Mouse (Mus musculus) heart, embryonic 14.5 days (tissue): ENCODE data around the gene Elfn1. TPM values are rescaled to one million over a fixed set of nuclear protein-coding genes. Genes with fewer than 3 reads are reported as not detected.

Experiments
- ATAC-seq: fragments of 200-750 bp; cut with Nextera tagmentation; 2 replicates; pipeline ENCODE4 v1.8.0; 2017; ENCODE audit warnings: low read depth, moderate TSS enrichment; ENCODE audit not compliant: insufficient number of reproducible peaks, insufficient read depth, low FRiP score
- H3K27ac ChIP-seq, 2 experiments: fragments of 200-500 bp in 1 of 2; fragments of 300-500 bp in 1 of 2; sonication (generic) in 1 of 2; replicated peaks in 1 of 2; 2 replicates each; pipeline ENCODE4 v1.5.1; 2012 to 2014; ENCODE audit warnings: low read depth in 2 of 2, low read length in 2 of 2, control low read depth in 1 of 2, mild to moderate bottlenecking in 1 of 2, mixed read lengths in 1 of 2; ENCODE audit not compliant: control insufficient read depth in 1 of 2, insufficient read depth in 1 of 2
- H3K27me3 ChIP-seq: fragments of 300-500 bp; sonication (generic); 2 replicates; pipeline ENCODE4 v1.6.1; 2014; ENCODE audit warnings: mild to moderate bottlenecking, low read length, control low read depth; ENCODE audit not compliant: control insufficient read depth, insufficient read depth
- H3K36me3 ChIP-seq: fragments of 300-500 bp; sonication (generic); 2 replicates; pipeline ENCODE4 v1.6.1; 2014; ENCODE audit warnings: mild to moderate bottlenecking, control low read depth, low read length, mixed read lengths; ENCODE audit not compliant: control insufficient read depth, insufficient read depth
- H3K4me1 ChIP-seq, 2 experiments: fragments of 200-500 bp in 1 of 2; fragments of 300-500 bp in 1 of 2; sonication (generic) in 1 of 2; 2 replicates each; pipeline ENCODE4 v1.6.1; 2012 to 2014; ENCODE audit warnings: low read length in 2 of 2, control low read depth in 1 of 2, mixed read lengths in 1 of 2; ENCODE audit not compliant: control insufficient read depth in 2 of 2, insufficient read depth in 2 of 2
- H3K4me2 ChIP-seq: fragments of 300-500 bp; sonication (generic); 2 replicates; pipeline ENCODE4 v1.6.1; 2014; ENCODE audit warnings: mild to moderate bottlenecking, low read length
- H3K4me3 ChIP-seq, 2 experiments: fragments of 200-500 bp in 1 of 2; fragments of 300-500 bp in 1 of 2; sonication (generic) in 1 of 2; 2 replicates each; pipeline ENCODE4 v1.5.1; 2012 to 2014; ENCODE audit warnings: low read length in 2 of 2, mild to moderate bottlenecking in 2 of 2, control low read depth in 1 of 2, low read depth in 1 of 2, moderate library complexity in 1 of 2; ENCODE audit not compliant: control insufficient read depth in 1 of 2, insufficient read depth in 1 of 2
- H3K9ac ChIP-seq: fragments of 300-500 bp; sonication (generic); 2 replicates; pipeline ENCODE4 v1.6.1; 2014; ENCODE audit warnings: mild to moderate bottlenecking, low read length
- H3K9me3 ChIP-seq: fragments of 300-500 bp; sonication (generic); 2 replicates; pipeline ENCODE4 v1.6.1; 2016; ENCODE audit warnings: low read length, control low read depth; ENCODE audit not compliant: control insufficient read depth
- WGBS: fragments of 180-500 bp; shearing (Covaris S2); extraction: QIAGEN DNeasy Blood & Tissue Kit; methylation state at CpG from one replicate; pipeline ENCODE4 v1.1.7; 2014; 5-methylcytosine and 5-hydroxymethylcytosine counted together
- polyA plus RNA-seq: library from polyadenylated mRNA; unstranded; fragments of >200 nt; fragmentation: Nextera tagmentation; extraction: Ambion mirVana; gene quantifications from 2 replicates; pipeline ENCODE4 v1.2.1, GENCODE M21; 2014

Gene Elfn1
- polyA plus RNA-seq, 1 experiment from 2014 or later: not detected

DNA sequence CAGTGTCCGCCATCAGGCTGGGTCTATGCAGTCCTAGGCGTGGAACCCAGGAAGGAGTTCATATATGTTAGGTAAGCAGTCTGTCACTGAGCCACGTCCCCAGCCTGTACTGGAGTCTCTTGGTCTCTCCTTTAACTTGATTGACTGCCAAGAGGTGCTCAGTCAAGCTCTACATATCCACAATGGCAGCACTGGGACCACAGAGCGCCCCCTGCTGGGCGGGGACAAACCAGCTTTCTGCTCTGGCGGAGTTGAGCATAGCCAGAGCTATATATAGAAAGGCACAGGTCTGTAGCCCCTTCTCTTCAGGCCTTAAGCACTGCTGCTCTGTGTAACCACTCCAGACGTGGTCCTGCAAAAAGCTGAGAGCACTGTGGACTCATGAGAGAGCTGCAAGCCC is 25.7 kb downstream of the Elfn1 start:
- no peaks in the 10 kb centered on the region for H3K36me3 ChIP-seq
- no peak for ATAC-seq
- H3K9ac ChIP-seq: no peak overlapping the region
- H3K9me3 ChIP-seq: no peaks in the 10 kb centered on the region
- peaks cover 27% of the 10 kb centered on the region; the same call in 1 of the 2 replicates for H3K27me3 ChIP-seq
- no peak overlapping the region for H3K27ac ChIP-seq
- WGBS: 44% methylated on average over 7 of the region's 7 CpGs
- H3K4me2 ChIP-seq: no peak overlapping the region
- H3K4me1 ChIP-seq: peaks cover 9 to 12% of the 10 kb centered on the region in 2 experiments; a peak in 3 of 4 replicates
- no peak overlapping the region for H3K4me3 ChIP-seq

DNA sequence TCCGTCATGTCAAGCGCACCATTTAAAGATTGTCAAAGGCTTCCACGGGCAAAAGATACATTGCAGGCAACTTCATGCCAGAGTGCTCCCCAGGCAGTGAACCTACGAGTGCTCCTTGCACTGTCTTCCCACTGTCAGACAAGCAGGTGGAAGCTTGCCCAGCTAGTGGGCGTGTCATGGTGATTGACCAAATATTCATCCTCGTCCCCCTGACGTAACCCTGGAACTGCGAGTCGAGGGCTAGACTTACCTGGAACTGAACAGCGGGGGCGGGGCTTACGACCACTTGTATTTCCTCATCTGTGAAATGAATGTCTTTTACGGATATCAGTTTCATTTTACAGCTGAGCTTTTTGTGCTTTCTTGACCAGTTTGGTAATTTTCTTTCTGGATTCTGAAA is 28.7 kb downstream of the Elfn1 start:
- 0 out of 2 replicates have a peak, but pooled peaks cover 6% of the 10 kb centered on the region for H3K9me3 ChIP-seq
- H3K4me1 ChIP-seq: peaks cover 9% of the 10 kb centered on the region in 2 experiments; a peak in 3 of 4 replicates
- WGBS: 78% methylated on average over 13 of the region's 13 CpGs
- H3K9ac ChIP-seq: no peak overlapping the region
- H3K27me3 ChIP-seq: peaks cover 28% of the 10 kb centered on the region; the same call in 1 of the 2 replicates
- no peak overlapping the region for H3K4me2 ChIP-seq
- no peak for ATAC-seq
- H3K36me3 ChIP-seq: no peaks in the 10 kb centered on the region
- no peak overlapping the region for H3K4me3 ChIP-seq
- no peak overlapping the region for H3K27ac ChIP-seq

GRCm38 (mm10) chr5:139944697-139945096 is 37.0 kb downstream of the Elfn1 start:
- WGBS: 29% methylated on average over 7 of the region's 7 CpGs
- no peak overlapping the region for H3K9ac ChIP-seq
- no peaks in the 10 kb centered on the region for H3K27me3 ChIP-seq
- H3K36me3 ChIP-seq: no peaks in the 10 kb centered on the region
- H3K9me3 ChIP-seq: 0 out of 2 replicates have a peak, but pooled peaks cover 6% of the 10 kb centered on the region
- no peak overlapping the region for H3K4me2 ChIP-seq
- H3K27ac ChIP-seq: no peak overlapping the region
- ATAC-seq: no peak
- H3K4me1 ChIP-seq: no peaks in the 10 kb centered on the region
- H3K4me3 ChIP-seq: no peak overlapping the region

- Histone ChIP-seq H3K4me1 (no peaks in the 10 kb centered on the region), H3K27me3 (no peaks in the 10 kb centered on the region), H3K9me3 (no peaks in the 10 kb centered on the region), H3K4me2 (no peak overlapping the region), H3K9ac (no peak overlapping the region), H3K4me3 (no peak overlapping the region), H3K36me3 (no peaks in the 10 kb centered on the region), H3K27ac (no peak overlapping the region)
- no peak for ATAC-seq
- 65% methylated on average over 12 of the region's 12 CpGs for WGBS
Measured at GRCm38 (mm10) chr5:139945715-139946364, 38.1 kb downstream of the Elfn1 start.

- no peak overlapping the region for H3K4me2 ChIP-seq
- no peaks in the 10 kb centered on the region for H3K4me1 ChIP-seq
- no peak overlapping the region for H3K4me3 ChIP-seq
- 92% methylated on average over 5 of the region's 5 CpGs for WGBS
- no peaks in the 10 kb centered on the region for H3K27me3 ChIP-seq
- no peak overlapping the region for H3K9ac ChIP-seq
- no peaks in the 10 kb centered on the region for H3K36me3 ChIP-seq
- H3K9me3 ChIP-seq: no peaks in the 10 kb centered on the region
- no peak overlapping the region for H3K27ac ChIP-seq
- no peak for ATAC-seq
Measured at GRCm38 (mm10) chr5:139947446-139947845, 39.7 kb downstream of the Elfn1 start.

- Histone ChIP-seq H3K27ac (no peak overlapping the region), H3K9ac (no peak overlapping the region), H3K9me3 (no peaks in the 10 kb centered on the region), H3K4me2 (no peak overlapping the region), H3K4me1 (no peaks in the 10 kb centered on the region), H3K27me3 (no peaks in the 10 kb centered on the region), H3K36me3 (no peaks in the 10 kb centered on the region), H3K4me3 (no peak overlapping the region)
- ATAC-seq: no peak
- 83% methylated on average over 4 of the region's 4 CpGs for WGBS
Measured at GRCm38 (mm10) chr5:139948552-139948951, 40.8 kb downstream of the Elfn1 start.

DNA sequence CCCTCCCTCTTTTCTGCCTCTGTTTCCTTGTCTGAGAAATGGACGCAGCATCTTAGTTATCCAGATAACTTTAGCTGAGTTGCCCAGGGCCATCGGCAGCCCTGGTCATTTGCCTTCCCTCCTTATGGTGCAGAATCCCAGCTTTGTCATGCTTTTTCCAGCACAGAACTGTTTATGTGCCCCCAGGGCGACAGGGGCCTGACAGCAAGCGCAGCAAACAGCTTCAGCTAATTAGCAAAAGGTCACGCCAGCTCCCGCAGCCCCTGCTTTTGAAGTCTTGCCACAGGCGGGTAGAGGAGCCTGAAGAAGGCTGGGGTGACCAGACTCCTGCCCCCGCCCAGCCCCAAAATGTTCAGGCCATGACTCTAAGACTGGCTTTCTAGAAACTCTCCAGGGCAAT is 41.6 kb downstream of the Elfn1 start:
- WGBS: 73% methylated on average over 8 of the region's 8 CpGs
- Histone ChIP-seq H3K27me3 (no peaks in the 10 kb centered on the region), H3K36me3 (no peaks in the 10 kb centered on the region), H3K9me3 (no peaks in the 10 kb centered on the region), H3K9ac (no peak overlapping the region), H3K4me1 (no peaks in the 10 kb centered on the region), H3K27ac (no peak overlapping the region), H3K4me2 (no peak overlapping the region), H3K4me3 (no peak overlapping the region)
- ATAC-seq: no peak
